Mouse (Mus musculus) lung, postnatal 10 days (tissue): ENCODE measurements around the gene Wipf2.

Source experiments
- DNase-seq: peaks from one replicate; pipeline ENCODE4 v3.0.0; 2021

Gene Wipf2

DNA sequence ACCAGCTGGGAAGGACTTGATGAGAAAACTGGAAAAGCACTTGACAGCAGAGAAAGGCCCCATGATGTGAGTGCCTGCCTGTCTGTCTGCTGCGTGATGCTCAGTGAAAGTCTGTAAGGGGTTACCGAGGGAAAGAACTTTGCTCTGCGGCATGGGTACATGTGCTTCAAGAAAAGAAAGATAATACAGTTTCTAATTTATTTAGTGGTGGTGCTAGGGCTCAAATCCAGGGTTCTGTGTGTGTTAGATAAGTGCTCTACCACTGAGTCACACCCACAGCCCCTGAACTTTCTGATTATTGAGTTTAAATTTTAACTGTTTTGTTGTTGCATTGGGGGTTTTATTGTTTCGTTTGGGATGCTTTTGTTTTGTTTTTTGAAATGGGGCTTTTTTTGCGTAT is 48.1 kb downstream of the Wipf2 start:
- no peak for DNase-seq

DNA sequence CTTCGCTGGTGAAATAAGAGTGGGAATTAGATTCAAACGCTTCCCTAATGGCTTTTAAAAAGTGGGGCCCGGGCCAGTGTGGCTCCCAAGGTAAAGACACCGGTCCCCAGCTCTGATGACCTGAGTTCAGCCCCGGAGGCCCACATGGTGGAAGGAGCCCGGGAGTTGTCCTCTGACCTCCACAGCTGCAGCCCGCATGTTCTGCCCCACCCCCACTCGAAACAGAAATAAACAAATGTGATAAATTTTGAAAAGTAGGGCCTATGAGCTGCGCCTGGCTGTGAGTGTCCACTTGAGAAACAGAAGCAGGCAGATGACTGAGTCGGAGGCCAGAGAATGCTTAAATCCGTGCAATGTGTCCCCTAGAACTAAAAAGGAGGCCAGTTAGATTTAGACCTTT is 50.8 kb downstream of the Wipf2 start:
- DNase-seq, result peak; percentile 67

DNA sequence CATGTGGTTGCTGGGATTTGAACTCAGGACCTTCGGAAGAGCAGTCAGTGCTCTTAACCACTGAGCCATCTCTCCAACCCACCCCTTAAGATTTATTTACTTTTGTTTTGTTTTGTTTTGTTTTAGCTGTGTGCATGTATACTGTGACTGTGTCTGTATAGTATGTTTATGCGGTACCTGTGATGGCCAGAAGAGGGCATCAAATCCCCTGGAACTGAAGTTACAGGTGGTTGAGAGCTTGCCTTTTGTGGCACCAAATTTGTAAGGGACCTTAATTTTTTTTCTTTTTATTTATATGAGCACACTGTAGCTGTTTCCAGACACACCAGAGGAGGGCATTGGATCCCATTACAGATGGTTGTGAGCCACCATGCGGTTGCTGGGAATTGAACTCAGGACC is 52.9 kb downstream of the Wipf2 start:
- peak; percentile 37 for DNase-seq

DNA sequence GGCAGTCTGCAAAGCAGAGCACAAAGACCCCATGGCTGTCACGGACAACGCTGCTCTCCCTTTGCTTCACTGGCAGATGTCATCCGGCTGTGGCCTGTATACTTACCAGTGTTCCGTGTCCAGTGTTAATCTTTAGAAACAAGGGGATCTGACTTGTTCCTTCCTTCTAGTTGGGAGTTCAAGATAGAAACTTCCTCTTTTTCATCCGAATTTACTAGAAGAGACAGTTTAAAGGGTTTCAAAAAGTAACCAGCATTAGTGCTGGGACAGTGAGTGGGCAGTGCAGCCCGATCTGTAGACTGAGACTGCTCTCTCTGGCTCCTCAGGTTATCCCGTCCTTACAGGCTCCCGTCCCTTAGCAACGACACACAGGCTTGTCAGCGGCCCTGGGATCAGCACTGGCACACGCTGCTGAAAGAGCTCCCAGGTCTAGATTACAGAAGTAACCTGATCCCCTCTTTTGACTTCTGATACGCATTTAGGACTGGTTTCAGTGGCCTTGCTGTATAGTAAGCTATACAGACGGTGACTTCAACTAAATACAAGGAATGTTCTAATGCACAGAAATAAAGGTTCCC is 54.1 kb downstream of the Wipf2 start:
- no peak for DNase-seq

DNA sequence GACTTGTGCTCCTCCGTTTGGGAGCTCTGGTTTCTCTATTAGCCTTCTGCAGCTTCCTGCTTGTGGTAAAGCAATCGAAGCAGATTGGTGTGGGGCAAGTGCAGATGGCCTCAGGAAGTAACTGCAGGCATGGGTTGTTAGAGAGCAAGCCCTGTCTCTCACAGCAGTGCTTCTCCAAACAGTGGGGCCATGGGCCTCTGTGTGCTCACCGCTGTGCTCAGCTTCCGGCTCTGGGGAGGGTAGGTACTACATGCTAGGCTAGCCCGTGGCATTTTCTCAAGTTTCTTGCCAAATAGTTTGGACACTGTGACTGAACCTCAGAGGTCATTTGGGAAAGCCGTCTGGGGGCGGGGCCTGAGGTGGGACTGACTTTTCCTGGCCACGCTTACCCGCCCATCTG is 54.8 kb downstream of the Wipf2 start:
- DNase-seq, result peak; percentile 79

DNA sequence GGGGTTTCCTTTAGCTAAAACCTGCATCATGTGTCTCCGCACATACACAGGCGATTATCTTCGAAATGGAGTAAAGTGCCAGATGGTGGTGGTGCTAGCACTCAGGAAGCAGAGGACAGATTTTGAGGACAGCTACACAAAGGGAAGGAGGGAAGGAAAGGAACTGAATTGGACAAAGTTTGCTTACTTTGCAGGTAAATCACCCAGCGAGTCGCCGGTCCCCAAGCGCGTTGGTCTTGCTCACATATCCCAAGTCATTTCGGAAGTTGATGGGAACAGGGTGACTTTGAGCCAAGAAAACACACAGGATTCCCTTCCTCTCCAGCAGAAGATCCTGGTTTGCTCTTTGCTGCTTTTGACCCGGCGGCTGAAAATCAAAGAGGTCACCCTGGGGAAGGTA is 55.6 kb downstream of the Wipf2 start:
- no peak for DNase-seq

DNA sequence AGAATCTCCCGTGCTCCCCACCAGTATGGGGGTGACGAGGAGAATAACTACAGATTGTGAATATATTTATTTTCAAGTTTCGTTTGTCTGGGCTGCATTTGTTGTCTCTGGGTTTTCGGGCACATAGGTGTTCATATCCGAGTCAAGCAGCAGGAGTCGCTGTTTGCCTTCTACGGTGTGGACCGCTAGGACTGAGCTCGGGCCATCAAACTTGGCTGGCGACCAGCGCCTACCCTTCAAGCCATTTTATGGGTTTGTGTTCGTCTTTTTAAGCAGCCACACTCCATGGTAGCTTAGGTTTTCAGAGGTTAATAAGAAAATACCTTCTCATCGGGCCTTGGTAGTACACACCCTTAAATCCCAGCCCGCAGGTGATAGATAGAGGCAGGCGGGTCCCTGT is 58.4 kb downstream of the Wipf2 start:
- peak; percentile 81 for DNase-seq

DNA sequence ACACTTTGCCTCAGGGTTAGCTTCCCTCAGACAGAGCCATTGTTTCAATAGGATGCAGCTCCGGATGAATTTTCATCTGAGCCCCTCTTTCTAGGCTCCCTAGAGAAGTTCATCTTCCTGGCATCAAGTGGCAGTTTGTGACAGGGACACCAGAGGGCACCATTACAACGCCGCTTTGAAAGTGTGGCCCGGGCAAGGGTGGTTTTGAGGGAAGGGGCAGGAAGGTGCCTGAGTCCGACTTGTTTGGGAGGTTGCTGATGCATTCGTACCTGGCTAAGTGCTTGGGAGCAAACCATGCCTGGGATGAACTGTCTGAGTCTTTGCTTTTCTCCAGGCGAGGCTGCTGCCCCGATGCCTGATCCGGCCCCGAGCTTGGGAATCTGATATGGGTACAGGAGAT is 58.9 kb downstream of the Wipf2 start:
- DNase-seq, result peak; percentile 86

DNA sequence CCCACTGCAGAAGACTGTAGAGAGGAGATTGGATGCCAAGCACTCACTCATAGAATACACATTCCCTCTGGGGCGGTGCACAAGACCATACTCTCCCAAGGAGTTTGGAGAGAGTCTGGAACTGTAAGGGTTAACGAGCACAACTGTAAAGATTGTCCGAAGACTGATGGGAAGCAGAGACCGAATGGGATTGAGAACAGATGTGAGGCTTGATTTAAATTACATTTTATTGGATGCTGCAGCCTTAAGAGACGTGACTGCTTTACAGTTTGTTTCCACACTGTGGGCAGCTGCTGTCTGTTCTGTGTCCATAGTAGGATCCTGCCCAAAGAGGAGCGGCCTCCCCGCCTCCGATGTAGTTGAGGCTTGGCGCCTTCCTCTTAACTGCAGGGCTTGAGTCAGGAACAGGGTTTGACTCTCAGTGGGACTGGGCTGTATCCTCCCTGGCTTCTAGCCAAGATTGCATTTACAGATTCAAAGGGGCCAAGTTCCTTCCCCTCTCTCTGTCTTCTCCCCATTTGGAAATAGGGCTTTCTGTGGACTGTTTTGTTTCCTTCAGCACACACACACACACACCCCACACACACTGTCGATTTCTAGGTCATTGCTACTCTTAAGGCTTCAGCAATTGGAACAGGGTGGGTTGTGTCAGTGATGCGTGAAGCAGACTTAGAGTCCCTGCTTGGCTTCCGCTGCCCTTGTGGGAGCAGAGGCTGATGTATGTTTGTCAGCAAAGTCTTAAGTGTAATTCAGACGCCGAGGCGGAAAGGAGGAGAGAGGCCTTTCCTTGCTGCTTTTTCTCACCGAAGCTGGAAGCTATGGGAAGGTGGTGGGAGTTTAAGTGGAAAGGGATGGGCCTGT is 59.6 kb downstream of the Wipf2 start:
- peak; percentile 72 for DNase-seq

DNA sequence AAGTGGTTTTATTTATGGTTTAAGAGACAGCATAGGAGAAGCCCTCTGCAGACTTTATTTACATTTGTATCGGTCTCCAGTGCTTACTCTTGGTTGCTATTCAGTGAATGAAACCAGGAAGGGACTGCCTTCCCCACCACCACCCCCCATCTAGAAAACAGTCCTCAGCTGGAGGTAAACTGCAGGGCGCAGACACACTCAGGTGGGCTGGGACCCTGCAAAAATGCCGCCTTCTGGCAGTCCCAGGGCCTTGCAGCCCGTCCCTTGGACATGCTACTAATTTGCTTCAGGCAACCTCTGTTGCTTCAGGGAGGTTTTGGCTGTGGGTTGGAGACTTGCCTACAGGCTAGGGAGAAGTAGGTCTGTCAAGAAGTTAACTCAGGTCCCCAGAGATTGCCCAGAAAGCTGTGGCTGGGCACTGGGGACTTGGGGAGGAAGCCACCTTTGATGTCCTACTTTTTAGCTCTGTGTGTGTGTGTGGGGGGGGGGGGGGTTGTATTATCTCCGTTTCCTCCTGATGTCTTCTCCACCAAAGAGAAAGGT is 61.3 kb downstream of the Wipf2 start:
- DNase-seq, result peak; percentile 36

DNA sequence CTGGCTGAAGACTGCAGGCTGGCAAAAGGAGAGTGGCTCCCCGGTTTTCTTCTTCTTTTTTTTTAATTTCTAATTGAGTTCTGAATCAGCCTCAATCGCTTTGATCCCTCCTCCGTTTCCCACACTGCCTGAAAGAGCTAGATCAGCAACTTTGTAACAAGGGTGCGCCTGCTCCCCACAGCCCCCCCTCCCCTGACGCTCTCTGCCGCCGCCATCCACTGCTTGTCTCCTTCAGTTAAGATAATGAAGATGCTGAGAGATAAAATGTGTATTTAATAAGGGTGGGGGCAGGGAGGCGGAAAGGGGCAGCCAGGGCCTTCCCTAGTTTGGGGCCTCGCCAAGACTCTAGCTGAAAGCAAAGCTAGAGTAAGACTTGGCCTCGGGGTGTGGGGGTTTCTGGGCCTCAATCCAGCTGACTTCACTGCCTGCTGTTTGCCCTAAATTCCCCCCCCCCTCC is 61.9 kb downstream of the Wipf2 start:
- peak; percentile 91 for DNase-seq

DNA sequence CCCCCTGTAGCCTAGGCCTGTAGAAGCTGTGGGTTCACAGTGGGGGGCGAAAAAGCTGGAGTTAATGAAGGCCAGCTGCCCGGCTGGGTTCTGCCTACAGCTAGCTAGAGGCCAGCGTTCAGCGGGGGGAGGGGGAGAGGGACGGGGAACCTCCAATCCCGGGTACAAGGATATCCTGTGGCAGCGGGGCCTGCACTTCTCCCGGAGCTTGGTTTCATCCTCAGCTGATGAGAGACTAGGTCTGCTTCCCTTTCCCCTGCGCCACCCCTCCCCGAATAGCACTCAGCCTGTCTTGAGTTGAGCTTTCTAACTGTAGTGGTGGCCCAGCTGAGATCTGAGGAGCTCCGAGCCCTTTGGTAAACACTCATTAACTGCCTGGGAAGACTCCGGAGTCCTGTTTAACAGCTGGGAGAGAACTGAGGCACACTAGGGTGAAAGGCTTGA is 62.5 kb downstream of the Wipf2 start:
- peak; percentile 85 for DNase-seq

DNA sequence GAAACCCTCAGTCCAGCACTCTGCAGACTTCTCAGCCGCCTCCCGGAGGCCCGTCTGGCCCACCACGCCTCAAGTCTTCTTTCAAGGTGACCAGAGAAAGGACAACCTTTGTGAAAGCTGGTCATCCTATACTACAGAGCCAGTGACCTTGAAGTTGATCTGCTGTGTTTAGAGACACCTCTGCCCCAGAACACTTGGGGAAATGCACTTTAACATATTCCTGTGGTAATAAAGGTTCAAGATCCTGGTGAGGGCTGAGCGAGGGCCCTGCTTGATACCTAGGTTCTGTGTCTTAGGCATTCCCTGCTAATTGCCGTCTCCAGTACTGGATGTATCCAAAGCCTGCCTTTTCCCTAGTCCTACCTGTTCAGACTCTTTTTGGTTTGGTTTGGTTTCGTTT is 63.1 kb downstream of the Wipf2 start:
- no peak for DNase-seq

DNA sequence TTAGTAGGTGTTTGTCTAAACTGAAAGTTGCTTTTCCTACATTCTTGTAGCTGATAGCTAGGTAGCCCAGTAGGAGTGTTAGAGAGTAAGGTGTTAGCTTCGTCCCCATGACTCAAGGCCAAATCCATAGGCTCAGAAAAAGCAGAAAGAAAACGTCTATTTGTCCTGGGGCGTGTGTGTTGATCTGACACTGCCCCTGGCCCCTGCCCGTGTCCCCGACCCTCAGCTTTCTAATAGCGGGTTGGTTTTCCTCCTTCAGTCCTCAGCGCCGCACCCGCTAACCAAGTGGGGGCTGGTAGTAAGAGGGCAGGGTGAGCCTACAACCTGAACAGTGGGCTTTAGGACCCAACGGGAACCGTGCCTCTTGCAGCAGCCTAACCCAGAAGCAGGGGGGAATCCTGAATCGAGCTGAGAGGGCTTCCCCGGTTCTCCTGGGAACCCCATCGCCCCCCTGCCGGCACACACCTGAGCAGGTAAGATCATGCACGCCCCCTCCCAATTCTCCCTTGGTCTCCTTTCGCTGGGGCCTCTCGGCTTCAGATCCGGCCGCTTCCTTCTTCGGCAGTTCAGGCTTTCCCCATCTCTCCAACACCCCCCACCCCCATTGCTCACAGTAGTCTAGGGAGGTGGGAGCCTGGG is 64.1 kb downstream of the Wipf2 start, which contains the start of gene Rara:
Rara (plus strand) TSS at position 381 of the 639 bp plus-strand sequence.
- peak; percentile 43 for DNase-seq

DNA sequence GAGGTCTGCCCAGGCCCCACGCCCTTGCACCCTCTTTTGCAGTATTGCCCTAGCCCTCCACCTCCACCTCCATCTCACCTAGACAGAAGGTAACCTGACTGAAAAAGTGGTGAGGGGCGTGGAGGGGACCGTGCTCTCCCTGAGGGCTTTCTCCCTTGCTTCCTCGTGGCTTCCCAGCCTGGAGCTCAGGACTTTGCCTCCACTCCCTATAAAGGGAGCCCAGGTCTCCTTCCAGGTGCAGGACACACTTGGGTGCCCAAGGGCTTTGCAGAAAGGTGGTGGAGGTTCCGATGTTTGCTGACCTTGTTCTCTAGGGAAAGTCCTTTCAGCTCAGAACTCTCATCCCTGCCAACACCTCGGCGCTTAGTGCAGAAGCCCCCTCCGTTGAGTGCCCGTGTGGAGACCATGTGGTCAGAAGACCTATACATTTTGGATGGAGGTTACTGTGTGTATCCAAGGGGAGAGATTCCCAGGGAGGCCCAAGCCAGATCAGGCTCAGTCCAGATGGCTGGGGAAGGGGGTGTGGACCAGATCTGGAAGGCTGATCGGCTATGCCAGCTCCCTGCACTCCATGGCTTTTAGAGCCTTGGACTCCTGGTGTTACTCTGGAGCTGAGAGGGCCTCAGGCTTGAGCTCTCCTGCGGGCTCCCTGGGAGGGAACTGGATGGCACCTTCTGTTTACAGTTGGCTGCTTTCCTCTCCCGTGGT is 64.9 kb downstream of the Wipf2 start:
- DNase-seq, result peak; percentile 11

DNA sequence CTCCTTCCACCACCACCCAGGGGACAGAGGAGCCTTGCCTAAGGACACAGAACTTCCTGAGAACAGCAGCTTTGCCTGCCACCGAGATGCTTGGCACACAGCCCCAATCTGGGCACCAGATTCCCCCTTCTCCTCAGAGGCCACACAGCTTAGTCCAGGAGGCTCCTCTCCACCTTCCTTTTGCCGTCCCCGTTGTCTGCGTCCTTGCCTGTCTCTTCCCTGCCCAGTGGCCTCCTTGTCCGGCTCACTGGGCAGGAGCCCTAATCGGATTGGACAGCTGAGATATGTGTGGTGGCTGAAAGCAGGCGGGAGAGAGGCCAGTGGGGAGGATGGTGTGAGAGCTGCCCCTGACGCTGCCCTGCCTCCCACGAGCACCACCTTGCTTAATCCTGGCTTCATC is 66.1 kb downstream of the Wipf2 start:
- peak; percentile 37 for DNase-seq

DNA sequence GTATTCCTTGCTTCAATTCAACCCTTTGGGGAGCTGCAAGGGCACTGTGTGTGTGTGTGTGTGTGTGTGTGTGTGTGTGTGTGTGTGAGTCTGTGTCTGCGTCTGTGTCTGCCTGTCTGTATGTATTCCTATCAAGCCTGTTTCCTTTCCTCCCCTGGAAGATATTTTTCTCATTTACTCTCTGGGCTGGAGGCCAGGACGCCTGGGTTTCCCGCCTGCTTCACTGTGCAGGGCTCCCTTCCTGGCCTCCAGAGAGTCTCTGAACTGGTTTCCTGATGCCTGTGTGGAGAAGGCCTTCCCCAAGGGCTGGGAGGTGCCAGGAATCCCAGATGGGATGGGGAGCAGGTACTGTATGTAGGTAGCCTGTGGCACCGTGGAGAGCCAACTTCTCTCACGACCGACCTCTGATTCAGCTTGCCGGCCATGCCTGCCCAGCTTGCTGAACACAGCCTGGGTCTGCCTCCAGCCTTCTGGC is 66.7 kb downstream of the Wipf2 start:
- DNase-seq, result peak; percentile 64

DNA sequence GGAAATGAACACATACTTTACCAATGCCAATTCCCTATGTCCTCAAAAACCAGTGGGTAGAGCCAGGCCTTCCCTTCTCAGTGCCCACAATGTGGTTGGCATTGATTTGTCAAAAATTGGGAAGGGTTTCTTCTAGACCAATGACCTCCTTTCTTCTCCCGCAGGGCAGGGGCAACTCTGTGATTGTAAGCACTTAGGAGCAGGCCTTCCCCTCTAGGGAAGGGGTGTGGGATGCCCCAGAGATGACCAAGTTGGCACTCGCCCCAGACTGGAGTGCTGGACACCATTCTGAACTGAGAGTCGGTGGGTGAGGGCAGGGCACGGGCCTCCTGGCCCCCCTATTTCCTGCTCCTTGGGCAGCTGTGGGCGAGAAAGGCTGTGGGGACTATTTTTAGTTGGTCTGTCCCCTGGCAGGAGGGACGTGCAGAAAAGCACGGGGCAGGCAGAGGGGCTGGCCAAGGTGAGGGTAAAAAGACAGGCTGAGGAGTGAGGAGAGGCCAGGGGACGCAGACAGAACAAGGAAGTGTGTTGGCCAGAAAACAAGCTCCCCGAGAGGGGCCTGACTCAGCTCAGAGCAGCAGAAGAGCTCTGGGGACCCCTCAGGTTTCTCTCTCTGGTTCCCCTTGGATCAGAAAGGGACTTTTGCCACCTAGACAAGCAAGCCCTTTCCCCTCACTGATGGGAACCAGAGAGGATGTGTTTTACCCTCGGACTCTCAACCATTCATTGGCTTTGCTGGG is 67.5 kb downstream of the Wipf2 start:
- peak; percentile 77 for DNase-seq

DNA sequence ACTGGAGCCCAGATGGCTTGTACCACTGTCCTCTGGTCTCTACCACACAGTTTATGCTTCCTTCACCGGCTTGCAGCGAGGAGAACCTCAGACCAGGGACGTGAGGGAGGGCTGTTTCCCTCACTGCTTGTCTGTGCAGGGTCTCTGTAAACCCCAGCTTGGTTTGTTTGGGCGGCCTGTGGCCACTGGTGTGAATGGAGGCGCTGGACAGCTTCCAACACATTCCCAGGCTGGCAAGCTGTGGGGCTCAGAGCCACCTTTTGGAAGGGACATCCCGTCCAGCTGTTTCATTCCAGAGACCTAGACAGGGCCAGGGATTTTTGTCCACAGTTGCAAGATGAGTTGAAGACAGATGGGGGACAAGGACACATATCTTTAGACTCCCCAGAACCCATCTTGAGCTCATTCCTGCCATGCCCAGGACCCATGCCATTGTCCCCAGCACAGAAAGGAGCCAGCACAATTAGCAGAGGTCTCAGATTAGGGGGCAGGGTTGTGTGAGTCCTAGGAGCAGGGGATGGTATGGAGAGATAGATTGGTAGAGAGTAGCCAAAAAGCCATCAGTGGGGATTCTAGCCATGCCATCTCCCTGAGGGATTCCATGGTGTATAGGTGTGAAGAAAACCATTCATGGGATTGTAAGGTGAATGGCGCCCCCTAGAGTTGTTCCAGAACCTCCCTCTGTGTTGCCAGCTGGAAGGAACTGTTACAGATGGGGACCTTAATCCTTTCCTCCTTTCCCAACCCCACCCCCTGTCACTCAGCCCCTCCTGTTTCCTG is 68.3 kb downstream of the Wipf2 start:
- DNase-seq, result peak; percentile 75

DNA sequence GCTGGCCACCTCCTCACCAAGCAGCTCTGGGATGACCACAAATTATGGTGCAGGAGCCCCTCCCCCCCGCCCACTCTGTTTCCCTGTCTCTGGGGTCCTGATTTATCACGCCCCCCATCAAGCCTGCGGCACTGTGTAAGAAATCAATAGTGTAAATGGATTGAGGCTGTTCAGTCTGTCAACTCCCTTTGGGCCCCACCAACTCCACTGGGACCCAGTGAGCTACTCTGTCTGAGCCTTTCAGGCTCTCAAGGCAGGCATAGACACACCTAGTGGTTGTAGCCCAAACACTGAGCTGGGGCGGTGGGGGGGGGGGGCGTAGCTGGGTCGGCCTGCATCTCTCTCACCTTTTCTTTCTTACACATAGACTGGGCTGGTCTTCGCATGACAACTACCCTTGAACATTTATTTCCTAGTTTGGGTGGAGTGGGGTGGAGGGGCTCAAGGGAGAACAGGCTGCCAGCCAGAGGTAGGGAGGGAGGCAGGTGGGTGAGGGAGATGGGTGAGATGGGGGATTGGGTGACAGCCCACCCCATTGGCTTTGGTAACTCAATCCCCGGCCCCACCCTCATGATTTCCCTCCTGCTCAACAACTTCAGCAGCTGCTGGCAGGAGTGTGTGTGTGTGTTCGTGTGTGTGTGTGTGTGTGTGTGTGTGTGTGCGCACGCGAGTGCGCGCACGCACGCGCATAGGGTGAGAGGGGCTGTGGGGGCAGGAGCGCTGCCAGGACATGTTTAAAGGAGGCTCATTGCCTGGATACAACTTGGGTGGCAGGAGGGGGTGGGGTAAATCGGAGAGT is 69.1 kb downstream of the Wipf2 start:
- DNase-seq, result peak; percentile 83
